ENCODE assay signal across 18 mouse cellular contexts in the genomic region with DNA sequence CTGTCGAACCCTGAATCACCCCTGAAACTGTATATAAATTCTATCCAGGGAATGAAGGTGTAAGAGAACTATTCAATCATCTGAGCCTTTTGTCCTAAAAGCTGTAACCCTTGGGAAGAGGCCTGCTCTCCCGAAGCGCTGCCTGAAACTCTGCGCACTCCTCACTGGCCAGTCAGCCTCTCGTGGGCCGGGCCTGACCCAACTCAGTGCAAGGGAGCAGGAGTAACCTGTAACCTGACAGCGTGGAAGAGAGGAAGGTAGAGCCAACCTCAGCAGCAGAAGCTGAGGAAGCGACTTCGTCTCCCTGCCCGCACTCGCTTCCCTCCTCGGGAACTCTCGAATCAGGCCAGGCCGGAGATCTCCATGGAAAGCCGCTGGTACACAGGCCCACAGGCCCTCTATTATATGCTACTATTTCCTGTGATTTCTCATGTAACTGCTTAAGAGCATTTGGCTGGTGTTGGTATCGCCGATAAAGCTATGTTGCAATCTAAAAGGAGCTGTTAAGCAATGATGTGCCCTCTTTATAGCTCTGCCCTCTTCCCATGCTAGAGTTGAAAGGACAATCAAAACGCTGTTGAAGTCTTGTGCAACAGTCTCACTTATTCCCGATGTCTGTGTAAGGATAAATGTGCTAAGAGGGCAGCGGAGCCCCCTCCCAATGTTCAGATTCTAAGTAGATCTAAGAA. TPM values are rescaled to one million over a fixed set of nuclear protein-coding genes. Genes with fewer than 3 reads are reported as not detected.
DNase-seq lines count a peak whose midpoint lies in the region; ATAC-seq and TF ChIP-seq lines count a peak whose summit lies in the region.
"Had no signal": no experiment of that assay in that cellular context is flagged by ENCODE, and none has a peak within 500 bp of the region (broad histone marks: within the 10 kb centered on the region; RNA-seq: fewer than 3 reads in every experiment).

No protein-coding gene starts in this region.

- no peaks in the 10 kb centered on the region for H3K4me1 ChIP-seq in intestine, postnatal 0 days (replicated peaks; ENCODE audit: control insufficient read depth, insufficient read depth, low read length)
- H3K4me1 ChIP-seq in forebrain, embryonic 15.5 days, result no peaks in the 10 kb centered on the region
- H3K4me1 ChIP-seq in kidney, adult 2 months (ENCODE audit: control insufficient read depth, insufficient read depth, low read length), result 0 out of 2 replicates have a peak, but pooled peaks cover 2% of the 10 kb centered on the region
- H3K4me1 ChIP-seq: hindbrain, embryonic 10.5 days; limb, embryonic 13.5 days; liver, embryonic 15.5 days had no signal

- no peak for TF ChIP-seq CTCF in intestine, postnatal 0 days (IDR thresholded peaks at IDR 0.05; ENCODE audit: low read depth)
- no peak for TF ChIP-seq CTCF in kidney, adult 2 months (conservative IDR thresholded peaks at IDR 0.05; ENCODE audit: insufficient read depth, insufficient read length, low read depth, low read length)

- H3K9me3 ChIP-seq in intestine, postnatal 0 days (ENCODE audit: control insufficient read depth), result no peaks in the 10 kb centered on the region
- no peaks in the 10 kb centered on the region for H3K9me3 ChIP-seq in forebrain, embryonic 15.5 days
- H3K9me3 ChIP-seq: embryonic facial prominence, embryonic 13.5 days; hindbrain, embryonic 10.5 days; limb, embryonic 13.5 days; liver, embryonic 15.5 days had no signal

- no peak overlapping the region for H3K27ac ChIP-seq in intestine, postnatal 0 days (ENCODE audit: low read depth, low read length)
- no peak overlapping the region for H3K27ac ChIP-seq in forebrain, embryonic 15.5 days (replicated peaks)
- H3K27ac ChIP-seq in kidney, adult 2 months (ENCODE audit: insufficient read depth, low read depth, low read length), result no peak overlapping the region
- H3K27ac ChIP-seq: embryonic facial prominence, embryonic 13.5 days; hindbrain, embryonic 10.5 days; limb, embryonic 13.5 days; liver, embryonic 15.5 days had no signal

- no peaks in the 10 kb centered on the region for H3K27me3 ChIP-seq in intestine, postnatal 0 days (replicated peaks; ENCODE audit: control insufficient read depth, insufficient read depth, low read length)
- H3K27me3 ChIP-seq in forebrain, embryonic 15.5 days, result no peaks in the 10 kb centered on the region
- no peaks in the 10 kb centered on the region for H3K27me3 ChIP-seq in kidney, adult 2 months (replicated peaks; ENCODE audit: control insufficient read depth, insufficient read depth, low read length)
- H3K27me3 ChIP-seq: embryonic facial prominence, embryonic 13.5 days; limb, embryonic 13.5 days; liver, embryonic 15.5 days had no signal

- H3K36me3 ChIP-seq in intestine, postnatal 0 days (ENCODE audit: control insufficient read depth, insufficient read depth), result no peaks in the 10 kb centered on the region
- H3K36me3 ChIP-seq in forebrain, embryonic 15.5 days, result no peaks in the 10 kb centered on the region
- no peaks in the 10 kb centered on the region for H3K36me3 ChIP-seq in kidney, adult 2 months (ENCODE audit: control insufficient read depth, insufficient read depth, low read length)
- H3K36me3 ChIP-seq: embryonic facial prominence, embryonic 13.5 days; hindbrain, embryonic 10.5 days; limb, embryonic 13.5 days; liver, embryonic 15.5 days had no signal

- no peak overlapping the region for H3K9ac ChIP-seq in intestine, postnatal 0 days (ENCODE audit: low read depth, low read length)
- no peak overlapping the region for H3K9ac ChIP-seq in forebrain, embryonic 15.5 days (replicated peaks)
- H3K9ac ChIP-seq: embryonic facial prominence, embryonic 13.5 days; limb, embryonic 13.5 days; liver, embryonic 15.5 days had no signal

- peak; percentile 70 for DNase-seq in 416B (ENCODE audit: low read depth)
- DNase-seq in lung, postnatal 25 days (ENCODE audit: low spot score), result peak; percentile 72
- no peak for DNase-seq in kidney, adult 2 months
- no peak for DNase-seq in urinary bladder, adult 18-20 months (ENCODE audit: low spot score in 2 of 2)
- DNase-seq: adrenal gland, adult 8-10 months; cerebellum, postnatal 10 days; gastrocnemius, postnatal 10 days; right cerebral cortex, postnatal 14 days; thymus, adult 18-20 months; thymus, postnatal 4 days had no signal

- no peak for TF ChIP-seq POLR2A in kidney, adult 2 months (IDR thresholded peaks at IDR 0.05; ENCODE audit: low read depth, low read length)

- H3K4me2 ChIP-seq in intestine, postnatal 0 days (replicated peaks; ENCODE audit: low read depth), result no peak overlapping the region
- H3K4me2 ChIP-seq in forebrain, embryonic 15.5 days (replicated peaks), result no peak overlapping the region
- H3K4me2 ChIP-seq: embryonic facial prominence, embryonic 13.5 days; limb, embryonic 13.5 days; liver, embryonic 15.5 days had no signal

- no peak overlapping the region for H3K4me3 ChIP-seq in intestine, postnatal 0 days (ENCODE audit: low read depth, low read length)
- no peak overlapping the region for H3K4me3 ChIP-seq in forebrain, embryonic 15.5 days
- no peak overlapping the region for H3K4me3 ChIP-seq in kidney, adult 2 months (ENCODE audit: insufficient read depth, low read depth, low read length)
- H3K4me3 ChIP-seq: embryonic facial prominence, embryonic 13.5 days; hindbrain, embryonic 10.5 days; limb, embryonic 13.5 days; liver, embryonic 15.5 days had no signal

- WGBS in intestine, postnatal 0 days, result 75% methylated on average over 20 of the region's 20 CpGs
- 86% methylated on average over 20 of the region's 20 CpGs for WGBS in forebrain, embryonic 15.5 days
- WGBS in kidney, adult 2 months, result 94% methylated on average over 20 of the region's 20 CpGs

- peak; percentile 45; the same call in 1 of the 2 replicates for ATAC-seq in common myeloid progenitor, adult 5-6 weeks (replicated peaks; ENCODE audit: low read depth, poor library complexity, severe bottlenecking)
- peak; percentile 72 for ATAC-seq in intestine, postnatal 0 days
- no peak for ATAC-seq in forebrain, embryonic 15.5 days (replicated peaks)
- ATAC-seq: midbrain, embryonic 16.5 days had no signal

RNA-seq across cellular contexts. Expression of gene Tbc1d4, which starts 60.0 kb away (rescaled TPM):
- 17.2 and 20.1 TPM in 2 replicates for total RNA-seq in common myeloid progenitor, adult 5-6 weeks (2017)
- polyA plus RNA-seq in intestine, postnatal 0 days (2015; fragmentation: Nextera tagmentation; extraction: Ambion mirVana), result 4.1 and 4.3 TPM in 2 replicates
- polyA plus RNA-seq in forebrain, embryonic 15.5 days (2015; fragmentation: Nextera tagmentation; extraction: Ambion mirVana), result 9.1 and 9.2 TPM in 2 replicates
- polyA plus RNA-seq in kidney, adult 2 months (2012; rRNA removed), result 7.4 and 8.9 TPM in 2 replicates

Comparison
In these comparisons a context has a peak if more than half of its experiments do, and no peak if none do; other contexts are left out.
1. DNase-seq: peak in 416B (single experiment) and lung, postnatal 25 days (single experiment); none in kidney, adult 2 months (single experiment) and urinary bladder, adult 18-20 months (0 of 2).